Mouse (Mus musculus): Measurements from ENCODE around the gene Msn.

DNA sequence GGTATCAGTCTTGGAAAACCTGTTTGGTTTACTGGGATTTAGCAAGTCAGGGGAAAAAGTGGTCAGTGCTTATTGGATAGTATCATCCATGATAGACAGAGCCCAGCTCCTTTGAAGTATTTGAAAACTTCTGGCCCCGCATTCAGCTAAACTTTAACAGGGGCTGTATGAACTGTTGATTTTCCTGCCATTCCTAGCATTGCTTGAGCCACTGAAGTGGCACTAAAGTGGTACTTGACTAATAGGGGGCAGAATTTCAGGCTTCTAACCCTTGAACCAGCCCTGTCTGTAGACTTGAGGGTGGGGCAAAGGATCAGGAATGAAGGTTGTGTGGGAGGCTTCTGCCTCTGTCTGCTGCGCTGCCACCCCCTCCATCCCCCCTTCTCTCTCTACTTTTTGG is 3.2 kb downstream of the Msn start:
- TF ChIP-seq POLR2A (IDR thresholded peaks at IDR 0.05; ENCODE audit: borderline replicate concordance, extremely low read depth, insufficient read depth, insufficient read length, poor library complexity, severe bottlenecking): no peak
- no peak for TF ChIP-seq CTCF (IDR thresholded peaks at IDR 0.05; ENCODE audit: borderline replicate concordance, extremely low read depth, insufficient read depth, insufficient read length)
